Mouse (Mus musculus) skeletal muscle tissue, adult 2 months (tissue): ENCODE measurements around the gene Dtx1.

ENCODE experiments used
- DNase-seq: peaks from one replicate; pipeline ENCODE4 v3.0.0-alpha.2; 2012; ENCODE audit warnings: low read depth, low spot score

Gene Dtx1

GRCm38 (mm10) chr5:120640094-120640493, 71.6 kb downstream of the Dtx1 start:
- DNase-seq, result no peak

GRCm38 (mm10) chr5:120635633-120636032, 76.1 kb downstream of the Dtx1 start:
- no peak for DNase-seq

- no peak for DNase-seq
Measured at GRCm38 (mm10) chr5:120634860-120635259, 76.9 kb downstream of the Dtx1 start.

- no peak for DNase-seq
Measured at GRCm38 (mm10) chr5:120634131-120634530, 77.6 kb downstream of the Dtx1 start, which contains the start of gene Cfap73. TSS of gene Cfap73 (minus strand) at chr5:120634235.

GRCm38 (mm10) chr5:120631892-120632291, 79.8 kb downstream of the Dtx1 start:
- no peak for DNase-seq

- DNase-seq, result no peak
Measured at GRCm38 (mm10) chr5:120631128-120631527, 80.6 kb downstream of the Dtx1 start.
